Mouse (Mus musculus): ENCODE data around the gene 4933406M09Rik.

4933406M09Rik gene

DNA sequence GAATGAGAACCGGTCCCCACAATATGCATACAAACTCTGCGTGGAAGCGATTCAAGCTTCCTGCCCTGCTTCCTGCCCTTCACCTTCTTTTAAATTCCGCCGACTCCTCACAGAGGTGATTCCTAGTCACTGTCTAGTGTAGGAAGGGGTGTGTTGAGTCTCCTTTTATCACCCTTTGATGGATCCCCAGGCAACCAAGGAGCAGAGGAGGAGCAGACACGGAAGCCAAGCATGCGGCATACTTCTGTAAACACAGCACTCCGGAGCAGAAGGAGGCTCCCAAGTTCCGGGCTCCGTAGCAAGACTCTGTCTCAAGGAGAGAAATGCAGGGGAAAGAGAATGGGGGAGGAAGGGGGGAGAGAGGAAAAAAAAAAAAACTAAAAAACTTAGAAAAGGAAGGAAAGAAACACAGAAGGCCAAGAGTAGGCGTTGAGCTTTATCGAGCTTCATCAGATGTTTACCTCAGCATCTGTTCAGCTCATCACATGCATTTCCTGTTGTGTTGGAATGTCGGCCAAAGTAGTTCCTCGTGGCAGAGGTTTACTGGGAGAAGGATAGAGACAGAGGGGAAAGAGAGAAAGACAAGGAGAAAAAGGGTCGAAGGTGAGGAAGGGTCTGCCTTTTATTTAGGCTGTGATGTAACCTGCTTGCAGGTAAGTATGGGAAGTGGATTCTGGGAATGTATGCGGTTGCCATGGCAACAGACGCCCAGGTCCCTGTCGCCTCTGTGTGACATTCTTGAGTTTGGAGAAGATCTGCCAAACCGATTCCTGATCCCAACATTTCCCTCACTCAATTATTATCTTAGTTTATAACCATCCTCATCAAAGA, 3.7 kb upstream of the 4933406M09Rik start:
- DNase-seq: no peak

DNA sequence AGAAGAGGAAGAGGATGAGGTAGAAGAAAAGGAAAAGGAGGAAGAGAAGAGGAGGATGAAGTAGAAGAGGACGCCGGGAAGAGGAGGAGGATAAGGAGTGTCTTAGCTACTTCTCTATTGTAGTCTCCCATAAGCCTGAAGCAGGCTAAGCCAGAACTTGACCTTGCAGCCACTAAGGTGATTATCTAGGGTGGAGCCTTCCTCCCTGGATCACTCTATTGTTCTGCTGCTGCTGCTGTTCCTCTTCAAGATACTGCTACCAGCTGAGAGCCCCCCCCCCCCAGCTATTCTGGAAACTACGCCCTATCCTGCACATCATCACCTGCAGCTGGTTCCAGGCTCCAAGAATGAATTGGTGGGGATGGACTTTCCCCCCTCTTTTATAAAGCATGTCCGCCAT, 1.2 kb upstream of the 4933406M09Rik start:
- DNase-seq: no peak

- DNase-seq: no peak
These were observed 564 bp upstream of the 4933406M09Rik start for GRCm38 (mm10) chr1:134385176-134385575.

GRCm38 (mm10) chr1:134393827-134394226, 8.1 kb downstream of the 4933406M09Rik start:
- DNase-seq: no peak

DNA sequence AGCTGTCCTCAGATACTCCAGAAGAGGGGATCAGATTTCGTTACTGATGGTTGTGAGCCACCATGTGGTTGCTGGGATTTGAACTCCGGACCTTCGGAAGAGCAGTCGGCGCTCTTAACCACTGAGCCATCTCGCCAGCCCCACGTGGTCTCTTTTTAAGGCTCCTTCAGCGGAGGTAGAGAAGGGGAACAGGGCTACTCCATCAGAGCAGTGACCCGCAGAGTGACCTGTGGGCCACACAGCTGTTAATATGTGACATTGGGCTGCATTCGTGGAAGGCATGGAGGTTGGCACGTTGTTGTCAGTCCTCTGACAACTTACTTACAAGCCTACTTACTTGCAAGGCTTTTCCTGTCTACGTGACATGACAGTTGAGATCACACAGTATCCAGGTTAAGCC, 12.5 kb downstream of the 4933406M09Rik start:
- no peak for DNase-seq

DNA sequence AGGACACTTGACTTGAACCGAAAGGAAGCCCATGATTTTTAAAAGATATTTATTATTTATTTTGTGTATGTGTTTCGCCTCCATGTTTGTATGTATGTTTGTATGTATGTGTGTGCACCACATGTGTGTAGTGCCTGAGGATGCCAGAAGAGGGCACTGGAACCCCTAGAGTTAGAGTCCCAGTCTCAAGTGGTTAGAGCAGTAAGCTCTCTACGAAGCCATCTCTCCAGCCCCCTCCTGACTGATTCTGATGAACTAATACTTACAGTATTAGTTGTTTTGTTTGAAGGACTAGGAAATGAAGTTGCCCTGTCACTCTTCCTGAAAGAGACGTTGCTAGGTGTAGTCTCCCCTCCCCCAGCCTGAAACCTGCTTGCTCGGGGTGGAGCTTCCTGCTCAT, 14.0 kb downstream of the 4933406M09Rik start:
- DNase-seq: no peak

DNA sequence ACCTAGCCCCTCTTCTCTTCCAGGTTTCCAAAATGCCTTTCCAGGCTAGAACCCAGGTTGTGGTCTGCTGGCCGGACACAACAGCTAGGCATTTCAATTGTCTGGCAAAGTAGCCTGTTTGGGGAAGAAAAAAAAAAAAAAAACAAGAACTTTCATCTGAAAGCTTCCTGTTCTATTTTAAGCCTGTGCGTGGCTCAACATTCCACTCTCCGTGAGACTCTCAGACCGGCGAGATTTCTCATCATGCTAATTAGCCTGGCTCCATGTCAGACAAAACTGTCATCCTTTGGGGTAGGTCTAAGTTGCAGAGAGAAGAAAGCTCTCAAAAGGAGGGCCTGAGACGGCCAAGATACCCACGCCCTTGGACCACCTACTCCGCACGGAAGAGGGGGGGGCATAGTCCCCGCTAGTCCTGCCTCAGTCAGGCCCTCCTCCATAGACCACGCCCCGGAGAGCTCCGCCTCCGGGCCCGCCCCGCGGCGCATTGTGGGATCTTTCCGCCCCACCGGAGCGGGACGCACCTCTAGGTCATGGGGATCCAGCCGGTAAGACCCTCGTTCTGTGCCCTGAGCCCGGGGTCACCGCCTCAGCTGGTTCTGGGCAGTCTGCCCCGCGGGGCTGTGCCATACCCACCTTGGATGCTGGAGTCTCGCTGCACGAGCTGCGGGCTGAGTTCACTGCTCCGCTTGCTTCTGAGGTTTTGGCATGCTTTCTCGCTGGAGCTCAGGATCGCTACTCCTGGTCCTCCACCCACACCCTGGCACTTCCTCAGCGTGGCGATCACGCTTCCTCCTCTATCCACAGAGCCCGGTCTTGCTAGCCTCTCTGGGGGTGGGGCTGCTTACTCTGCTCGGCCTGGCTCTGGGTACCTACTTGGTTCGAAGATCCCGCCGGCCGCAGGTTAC, 20.0 kb downstream of the 4933406M09Rik start, which contains the start of gene Cyb5r1:
TSS of gene Cyb5r1 (plus strand) at position 51 of the 905 bp plus-strand sequence.
- DNase-seq: peak; percentile 88

- no peak for DNase-seq
These were observed 20.7 kb downstream of the 4933406M09Rik start for GRCm38 (mm10) chr1:134406414-134406771.

GRCm38 (mm10) chr1:134408080-134408479, 22.3 kb downstream of the 4933406M09Rik start:
- no peak for DNase-seq

DNA sequence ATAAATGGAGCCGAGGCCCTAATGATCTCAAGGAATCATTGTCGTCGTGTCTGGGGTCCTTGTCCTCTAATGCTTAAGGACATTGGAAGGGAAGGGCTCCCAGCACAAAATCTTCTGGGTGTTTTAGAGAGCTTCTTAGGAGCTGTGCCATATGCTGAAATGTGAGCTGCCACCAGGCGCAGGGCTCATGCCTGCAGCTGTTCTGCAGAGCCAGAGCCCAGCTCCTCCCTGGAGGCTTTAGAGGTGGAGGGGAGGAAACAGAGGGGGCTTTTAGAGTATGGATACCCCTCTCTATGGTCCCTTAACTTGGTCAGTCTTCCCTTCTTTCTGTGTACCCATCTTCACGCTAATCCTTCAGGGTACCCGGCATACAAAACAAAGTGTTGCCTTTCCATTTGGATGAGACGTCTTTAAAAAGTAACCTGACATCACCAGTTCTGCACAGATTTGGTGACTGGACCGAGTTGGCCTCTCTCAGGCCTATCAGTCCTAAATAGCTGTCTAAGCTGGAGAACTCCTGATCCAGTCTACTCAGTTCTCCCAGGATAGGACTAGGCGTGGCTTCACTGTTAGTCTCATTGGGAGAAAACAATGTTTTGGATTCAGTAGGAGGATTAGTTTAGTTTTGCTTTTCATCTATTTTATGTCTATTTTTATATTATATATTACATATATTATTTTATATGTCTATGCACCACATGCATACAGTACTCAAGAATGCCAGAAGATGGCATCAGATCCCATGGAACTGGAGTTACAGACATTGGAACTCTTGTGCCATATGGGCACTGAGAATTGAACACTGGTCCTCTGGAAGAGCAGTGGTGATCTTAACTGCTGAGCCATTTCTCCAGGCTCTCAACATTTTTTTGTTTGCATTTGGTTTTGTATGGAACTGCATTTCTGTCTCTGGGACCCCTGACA, 26.2 kb downstream of the 4933406M09Rik start:
- no peak for DNase-seq

- no peak for DNase-seq
These were observed 28.3 kb downstream of the 4933406M09Rik start for GRCm38 (mm10) chr1:134414038-134414437.

DNA sequence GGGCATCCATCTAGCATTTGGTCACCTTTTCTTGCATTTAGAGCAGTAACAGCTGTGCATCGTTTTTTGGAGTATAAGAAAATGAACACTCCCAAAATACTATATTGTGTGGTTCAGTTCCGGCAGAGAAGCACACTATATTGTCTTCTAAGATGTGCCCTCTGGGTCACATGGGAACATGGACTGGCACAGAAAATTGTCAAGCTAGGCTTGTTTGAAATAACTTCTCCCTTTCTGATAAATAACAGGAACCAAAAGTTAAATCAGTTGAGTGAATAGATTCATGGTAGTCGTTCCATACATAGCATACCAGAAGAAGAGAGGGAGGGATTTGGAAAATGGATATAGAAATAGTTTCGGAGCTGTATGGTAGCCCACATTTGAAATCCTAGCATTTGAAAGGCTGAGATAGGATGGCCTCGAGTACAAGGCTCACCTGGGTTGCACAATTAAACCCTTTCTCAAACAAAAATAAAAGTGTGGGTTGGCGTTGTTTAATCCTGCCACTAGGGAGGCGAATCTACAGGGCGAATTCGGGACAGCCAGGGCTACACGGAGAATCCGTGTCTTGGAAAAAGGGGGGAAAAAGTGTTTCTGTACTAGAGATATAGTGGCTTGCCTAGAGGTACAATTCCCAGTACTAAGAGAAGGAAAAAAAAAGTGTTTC, 28.9 kb downstream of the 4933406M09Rik start:
- no peak for DNase-seq

DNA sequence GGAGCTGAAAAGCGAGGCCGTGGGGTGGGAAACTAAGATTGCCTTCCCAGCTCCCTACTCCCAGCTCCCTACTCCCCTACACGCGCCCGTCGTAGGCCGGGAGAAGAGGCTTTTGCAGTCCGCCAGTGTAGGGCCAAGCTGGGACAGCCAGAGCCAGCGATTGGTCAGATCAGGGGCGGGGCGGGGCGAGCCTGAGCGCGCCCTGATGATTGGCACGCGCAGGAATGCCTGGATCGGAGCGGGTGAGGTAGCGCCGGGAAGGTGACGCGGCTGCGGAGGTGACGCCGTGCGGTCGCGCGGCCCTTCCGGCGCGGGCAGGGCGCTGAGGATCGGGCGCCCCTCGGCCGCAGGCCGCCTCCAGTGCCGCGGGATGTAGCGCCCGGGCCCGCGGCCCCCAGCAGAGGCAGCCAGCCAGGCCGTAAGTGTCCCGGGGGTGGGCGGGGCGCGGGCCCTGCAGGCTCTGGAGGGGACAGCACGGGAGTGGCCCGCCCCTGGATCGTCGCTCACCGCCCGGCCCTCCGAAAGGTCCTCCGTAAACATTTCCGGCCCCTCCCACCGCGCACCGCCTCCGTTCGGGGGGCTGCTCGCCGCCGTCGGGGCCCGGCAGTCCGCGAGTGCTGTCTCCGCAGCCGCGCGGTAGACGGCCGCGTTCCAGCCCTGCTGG, 29.6 kb downstream of the 4933406M09Rik start, which contains the start of gene Adipor1:
TSS of gene Adipor1 (plus strand) at position 211 of the 664 bp plus-strand sequence.
- DNase-seq: peak; percentile 96

- DNase-seq: no peak
These were observed 32.8 kb downstream of the 4933406M09Rik start for GRCm38 (mm10) chr1:134418414-134418975.

GRCm38 (mm10) chr1:134419176-134419575, 33.4 kb downstream of the 4933406M09Rik start:
- DNase-seq: no peak

DNA sequence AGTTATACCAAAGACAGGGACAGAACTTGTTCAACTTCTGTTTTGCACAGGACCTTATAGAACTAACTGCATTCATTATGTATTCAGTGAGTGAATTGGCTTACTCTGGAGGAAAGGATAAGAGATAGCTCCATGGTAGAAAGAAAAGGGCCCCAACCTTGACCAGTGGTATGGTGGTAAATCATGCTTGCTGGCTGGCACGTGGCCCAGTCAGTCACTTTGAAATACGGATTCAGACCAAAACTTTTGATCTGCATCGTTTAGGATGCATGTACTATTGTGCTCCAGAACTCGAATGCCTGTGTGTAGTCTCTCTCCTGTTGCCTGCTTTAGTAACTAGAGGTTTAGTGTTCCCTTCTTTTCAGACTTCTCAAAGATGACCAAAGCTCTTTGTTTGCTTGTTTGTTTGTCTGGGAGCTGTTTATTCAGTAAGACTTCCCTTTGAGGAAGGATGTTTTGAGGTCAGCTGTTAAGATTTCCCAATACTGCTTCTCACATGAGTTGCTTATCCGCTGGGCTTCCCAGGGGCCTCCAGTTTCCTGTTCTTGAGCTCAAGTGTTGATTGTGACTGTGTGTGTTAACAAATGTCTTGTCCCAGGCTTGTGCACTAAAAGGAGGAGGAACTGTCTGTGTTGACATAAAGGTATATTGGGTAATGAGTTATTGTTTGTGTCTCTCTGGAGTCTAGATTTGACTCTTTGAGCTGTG, 34.2 kb downstream of the 4933406M09Rik start:
- DNase-seq: no peak

GRCm38 (mm10) chr1:134423911-134424310, 38.2 kb downstream of the 4933406M09Rik start:
- DNase-seq: no peak

GRCm38 (mm10) chr1:134426289-134426688, 40.5 kb downstream of the 4933406M09Rik start:
- no peak for DNase-seq

DNA sequence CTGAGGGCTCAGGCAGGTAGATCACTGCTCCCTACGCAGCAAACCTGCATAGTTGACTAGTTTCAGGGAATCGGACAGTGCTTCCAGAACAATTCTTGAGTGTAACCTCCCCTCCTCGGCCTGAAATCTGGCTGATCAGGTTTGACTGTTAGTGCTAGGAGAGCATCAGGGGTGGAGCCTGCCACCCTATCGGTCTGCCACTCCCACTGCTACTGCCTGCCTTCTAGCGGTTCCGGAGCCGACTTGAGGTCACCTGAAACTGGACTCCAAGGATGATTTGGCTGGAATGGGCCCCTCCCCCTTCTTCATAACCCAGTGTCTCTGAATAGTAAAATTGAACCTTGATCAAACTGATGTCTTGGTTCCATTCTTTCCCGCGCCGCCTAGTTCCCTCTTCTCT, 47.3 kb downstream of the 4933406M09Rik start:
- no peak for DNase-seq

GRCm38 (mm10) chr1:134433473-134433872, 47.7 kb downstream of the 4933406M09Rik start:
- no peak for DNase-seq
